Mouse (Mus musculus) T-cell, adult 2 months (primary cell): ENCODE data around the gene Acap2.
A peak's percentile ranks its signal among the peaks of the same experiment; 100 is the strongest.

ENCODE experiments used
- DNase-seq: peaks from one replicate; pipeline ENCODE4 v3.0.0; 2022; ENCODE audit warnings: low spot score

Acap2 gene

DNA sequence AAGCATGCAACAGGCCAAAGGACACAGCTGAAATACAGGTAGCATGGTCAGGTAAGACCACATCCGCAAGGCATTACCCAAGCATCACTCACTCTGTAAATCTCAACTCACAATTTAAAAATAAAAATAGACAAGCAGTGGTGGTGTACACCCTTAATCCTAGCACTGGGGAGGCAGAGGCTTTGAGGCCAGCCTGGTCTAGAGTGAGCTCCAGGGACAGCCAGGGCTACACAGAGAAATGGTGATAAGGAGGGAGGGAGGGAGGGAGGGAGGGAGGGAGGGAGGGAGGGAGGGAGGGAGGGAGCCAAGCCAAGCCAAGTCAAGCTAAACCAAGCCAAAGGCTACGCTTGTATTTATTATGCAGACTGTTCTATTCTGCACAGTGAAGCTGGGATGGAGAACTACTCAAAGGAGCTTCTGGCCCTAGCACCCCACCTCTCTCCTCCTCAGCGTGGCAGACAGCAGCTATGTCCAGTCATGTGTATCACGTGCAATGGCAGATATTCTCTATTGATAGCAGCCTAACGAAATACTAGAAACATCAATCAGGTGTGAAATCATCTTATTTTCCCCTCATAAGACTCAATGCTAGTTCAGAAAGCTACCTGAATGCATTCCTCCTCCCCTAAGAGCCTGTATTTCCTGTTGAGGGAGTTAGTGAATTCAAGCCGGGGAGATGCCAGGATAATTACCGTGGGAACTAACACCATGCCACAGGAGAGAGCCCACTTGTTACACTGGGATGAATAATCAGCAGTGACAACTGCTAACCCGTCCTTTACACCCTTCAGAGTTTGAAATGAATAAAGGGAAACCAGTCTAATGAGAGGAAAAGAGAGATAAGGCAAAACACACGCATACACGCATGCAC is 33.8 kb downstream of the Acap2 start:
- no peak for DNase-seq

DNA sequence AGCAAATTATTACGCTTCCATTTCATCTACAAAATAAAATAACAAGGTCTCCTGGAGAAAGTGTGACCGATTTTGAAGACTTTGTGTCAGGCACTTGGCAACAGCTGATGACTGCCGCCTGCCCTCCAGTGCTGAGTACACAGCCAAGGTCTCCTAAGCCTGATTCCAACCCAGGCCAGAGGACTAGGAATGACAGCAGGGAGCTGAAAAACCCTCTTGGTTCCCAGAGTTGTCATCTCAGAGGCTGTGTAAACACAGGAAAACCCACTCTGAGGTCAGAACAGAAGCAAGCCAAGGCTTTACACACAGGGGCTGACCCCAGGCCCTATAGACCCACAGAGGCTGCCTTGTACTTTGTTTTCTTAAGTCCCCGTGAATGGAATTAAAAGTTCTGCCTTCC is 35.1 kb downstream of the Acap2 start:
- DNase-seq: no peak

DNA sequence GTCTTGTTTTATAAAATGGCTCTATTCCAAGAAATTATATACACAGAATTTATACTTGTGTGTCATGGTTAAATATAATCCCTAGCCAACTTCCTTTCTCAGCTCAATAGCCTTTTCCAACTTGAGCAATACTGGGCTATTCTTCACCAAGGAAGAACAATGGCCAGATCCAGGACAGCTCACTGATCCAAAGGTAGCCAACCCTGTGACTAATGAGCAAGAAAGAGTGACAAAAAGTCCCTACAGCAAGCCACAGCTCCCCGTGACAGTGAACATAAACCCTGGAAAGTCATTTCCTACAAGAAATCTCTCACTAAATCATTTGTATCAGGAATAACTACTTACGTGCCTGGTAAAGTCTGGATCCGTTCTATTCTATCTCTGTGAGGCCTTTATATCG is 35.6 kb downstream of the Acap2 start:
- DNase-seq: no peak

DNA sequence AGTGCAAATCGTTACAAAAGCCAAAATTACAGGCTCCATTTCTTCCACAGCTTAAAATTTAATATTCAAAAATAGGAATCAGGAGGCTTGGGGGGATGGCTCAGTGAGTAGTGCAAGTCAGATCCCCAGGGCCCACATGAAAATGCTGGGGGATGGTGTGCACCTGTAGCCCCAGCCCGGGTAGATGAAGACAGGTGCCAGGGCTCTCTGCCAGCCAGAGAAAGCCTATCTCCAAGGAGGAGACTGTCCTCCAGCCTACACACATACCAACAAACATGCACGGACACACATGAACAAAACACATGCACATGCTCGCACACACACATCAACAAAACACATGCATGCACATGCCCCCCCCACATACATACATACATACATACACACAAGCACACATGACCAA is 36.9 kb downstream of the Acap2 start:
- no peak for DNase-seq

DNA sequence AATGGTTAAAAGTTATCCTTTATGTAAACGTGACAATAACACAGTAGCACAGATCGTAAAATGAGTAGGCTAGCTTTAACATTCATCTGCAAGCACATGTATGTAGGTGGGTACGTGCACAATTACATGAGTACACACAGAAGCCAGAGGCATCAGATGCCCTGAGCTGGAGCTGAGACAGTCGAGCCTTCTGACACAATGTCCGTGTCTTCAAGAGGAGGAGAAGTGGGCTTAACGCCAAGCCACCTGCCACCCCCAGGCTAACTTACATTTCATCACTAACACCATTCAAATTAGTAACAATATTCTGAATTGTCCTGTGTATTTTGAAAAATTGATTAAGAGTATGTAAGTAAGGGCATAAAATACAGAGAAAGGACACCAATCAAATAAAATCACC is 40.6 kb downstream of the Acap2 start:
- no peak for DNase-seq

DNA sequence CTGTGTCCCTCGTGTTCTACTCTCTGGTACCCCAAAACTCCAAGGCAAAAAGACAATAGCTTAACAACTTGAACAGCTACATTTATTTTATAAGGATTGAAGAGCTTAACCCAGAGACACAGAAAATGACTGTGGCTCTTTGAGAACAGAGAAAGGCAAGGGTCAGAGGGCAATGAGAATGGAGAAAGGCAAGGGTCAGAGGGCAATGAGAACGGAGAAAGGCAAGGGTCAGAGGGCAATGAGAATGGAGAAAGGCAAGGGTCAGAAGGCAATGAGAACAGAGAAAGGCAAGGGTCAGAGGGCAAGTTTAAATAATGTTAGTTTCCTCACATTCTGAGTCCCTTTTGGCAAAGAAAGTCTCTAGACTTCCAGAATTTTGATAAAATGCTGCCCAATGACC is 41.6 kb downstream of the Acap2 start:
- no peak for DNase-seq

DNA sequence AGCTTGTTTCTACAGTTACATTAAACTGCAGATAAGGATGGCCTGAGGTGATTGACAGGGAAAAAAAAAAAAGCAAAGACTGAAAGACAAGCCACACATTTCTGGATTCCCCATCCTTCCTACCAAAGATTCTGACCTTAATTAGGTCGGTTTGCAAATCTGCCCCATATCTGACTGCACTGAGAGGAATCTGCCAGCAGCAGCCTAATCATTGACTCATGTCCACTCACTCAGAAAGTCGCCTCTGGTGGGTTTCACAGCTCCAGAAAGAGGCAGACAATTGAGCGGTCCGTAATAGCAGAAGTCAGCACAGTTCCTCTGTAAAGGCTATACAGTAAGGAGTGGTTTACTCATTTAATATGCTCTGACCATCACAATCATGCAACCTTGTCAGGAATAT is 51.2 kb downstream of the Acap2 start:
- DNase-seq: no peak

DNA sequence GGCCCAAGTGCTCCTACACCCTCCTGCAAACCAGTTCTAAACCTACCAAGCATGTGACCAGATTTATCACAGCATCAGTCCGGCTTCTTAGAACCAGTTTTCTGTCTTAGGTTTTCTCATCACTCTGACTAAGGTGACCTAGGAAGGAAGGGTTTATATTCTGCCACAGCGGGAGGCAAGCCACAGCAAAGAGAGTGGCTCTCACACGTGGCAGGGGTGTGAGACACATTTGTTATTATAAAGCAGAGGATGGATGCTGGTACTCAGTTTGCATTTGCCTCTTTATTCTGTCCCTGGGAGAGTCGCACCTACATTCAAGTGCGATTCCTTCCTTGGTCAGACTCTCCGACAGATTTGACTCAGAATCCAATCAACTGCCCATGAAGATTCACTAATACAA is 52.2 kb downstream of the Acap2 start:
- DNase-seq: no peak

DNA sequence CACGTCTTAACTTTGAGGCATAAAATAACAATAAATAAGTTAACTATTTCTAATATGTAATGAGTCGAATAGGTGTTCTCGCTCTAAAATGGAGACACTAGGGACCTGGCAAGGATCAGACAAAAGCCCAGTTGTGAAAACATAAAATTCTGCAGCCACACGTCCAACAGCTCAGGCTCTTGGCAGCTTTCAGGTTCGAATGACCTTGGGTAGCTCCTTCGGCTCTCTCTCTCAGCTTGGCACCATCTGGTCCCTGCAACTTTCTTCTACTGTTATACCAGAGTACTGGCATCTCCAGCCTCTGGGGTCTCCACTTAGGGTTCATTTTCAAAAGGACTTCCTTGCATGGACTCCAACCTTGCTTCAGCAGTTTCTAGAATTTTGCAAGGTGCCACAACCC is 53.3 kb downstream of the Acap2 start:
- DNase-seq: no peak

DNA sequence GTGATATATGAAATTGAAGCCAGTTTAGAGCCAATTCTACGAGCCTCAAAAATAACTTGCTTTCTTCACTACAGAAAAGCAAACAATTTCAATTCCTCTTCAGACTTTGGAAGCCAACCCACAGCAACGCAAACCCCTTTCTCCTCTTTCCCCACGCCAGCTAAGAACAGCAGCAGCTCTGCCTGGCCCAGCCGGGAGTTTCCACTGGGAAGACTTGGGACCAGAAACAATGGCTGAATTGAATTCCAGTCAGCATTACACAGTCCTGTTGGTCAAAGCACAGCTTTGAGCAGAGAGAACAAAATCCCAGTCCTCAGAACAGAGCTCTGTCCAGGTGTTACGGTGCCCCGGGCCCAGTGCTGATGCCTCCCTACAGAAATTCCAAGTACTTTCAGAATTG is 59.1 kb downstream of the Acap2 start:
- DNase-seq: no peak

DNA sequence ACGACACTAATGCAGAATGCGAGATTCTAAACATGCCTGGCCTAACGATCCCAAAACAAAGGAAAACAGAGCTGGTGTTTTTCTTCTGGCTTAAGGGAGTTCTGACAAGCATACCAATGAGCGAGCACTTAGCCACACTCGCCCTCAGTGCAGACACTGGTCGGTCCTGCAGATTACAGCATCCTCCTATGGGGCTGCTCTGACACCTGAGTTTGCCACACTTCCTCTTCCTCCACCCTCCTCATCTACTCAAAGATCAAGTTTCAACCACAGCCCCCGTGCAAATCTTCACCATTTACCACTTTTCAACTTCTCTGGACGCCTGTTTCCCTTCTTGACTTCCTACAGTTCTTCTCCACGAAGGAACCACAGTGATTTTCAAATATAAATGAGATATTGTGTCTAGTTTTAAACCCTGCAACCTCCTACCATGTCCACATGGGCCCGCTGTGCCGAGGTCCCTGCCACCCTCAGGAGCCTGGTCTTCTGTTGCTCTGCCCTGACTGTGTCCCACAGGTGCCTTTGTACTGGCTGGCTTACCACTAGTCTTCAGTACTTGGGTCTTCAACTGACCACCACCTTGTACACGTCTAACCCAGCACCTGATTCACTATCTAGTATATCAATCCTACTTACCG is 64.3 kb downstream of the Acap2 start:
- no peak for DNase-seq

DNA sequence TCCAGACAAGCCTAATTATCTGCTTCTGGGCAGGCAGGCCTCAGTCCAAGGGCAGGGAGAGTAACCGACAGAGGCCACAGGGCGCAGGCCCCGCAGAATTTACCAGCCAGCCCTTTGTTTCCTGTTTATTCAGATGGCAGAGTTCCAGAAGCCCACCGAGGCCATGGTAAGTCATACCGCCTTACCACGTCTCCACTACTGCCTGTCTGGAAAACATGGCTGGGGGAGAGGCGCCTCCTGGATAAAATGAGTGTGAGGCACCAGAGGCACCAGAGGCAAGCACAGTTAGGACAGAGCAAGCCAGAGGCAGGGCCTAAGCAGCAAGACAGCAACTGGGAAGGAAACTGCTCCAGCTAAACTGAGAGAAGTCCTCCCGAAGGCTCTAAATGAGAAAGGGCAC is 65.5 kb downstream of the Acap2 start:
- DNase-seq: no peak

DNA sequence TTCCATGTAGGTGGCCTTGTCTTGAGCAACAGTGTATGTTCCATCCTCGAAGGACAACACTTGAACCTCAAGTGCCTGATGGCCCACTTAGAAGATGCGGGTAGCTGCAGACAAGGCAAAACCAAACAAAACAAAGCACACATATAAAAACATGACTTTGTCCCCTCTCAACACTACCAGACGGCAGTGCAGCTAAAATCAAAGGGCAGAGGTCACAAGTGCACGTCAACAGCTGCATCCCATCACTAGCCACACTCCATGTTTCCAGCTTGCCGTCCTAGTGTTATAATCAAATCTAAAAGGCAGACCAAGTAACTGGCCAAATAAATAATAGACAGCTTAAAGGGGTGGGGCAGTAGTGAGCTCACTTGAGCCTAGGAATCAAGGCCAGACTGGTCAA is 69.5 kb downstream of the Acap2 start:
- no peak for DNase-seq

DNA sequence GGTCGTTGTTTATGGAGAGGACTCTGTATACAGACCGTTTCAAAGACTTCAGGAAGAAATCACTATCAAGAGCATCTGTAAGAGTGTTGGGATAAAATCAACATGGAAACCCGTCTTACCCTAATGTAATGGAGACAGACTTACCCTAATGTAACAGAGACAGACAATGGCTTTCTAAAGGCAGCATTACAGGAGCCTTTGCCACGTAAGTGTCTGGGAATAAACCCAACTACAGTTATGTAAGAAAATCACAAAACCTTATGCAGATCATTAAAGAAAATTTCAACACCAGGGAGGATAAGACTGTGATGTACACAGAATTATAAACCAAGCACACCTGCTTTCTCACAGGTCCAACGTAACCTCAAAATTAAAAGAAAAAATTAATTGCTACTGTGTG is 72.9 kb downstream of the Acap2 start:
- DNase-seq: no peak

DNA sequence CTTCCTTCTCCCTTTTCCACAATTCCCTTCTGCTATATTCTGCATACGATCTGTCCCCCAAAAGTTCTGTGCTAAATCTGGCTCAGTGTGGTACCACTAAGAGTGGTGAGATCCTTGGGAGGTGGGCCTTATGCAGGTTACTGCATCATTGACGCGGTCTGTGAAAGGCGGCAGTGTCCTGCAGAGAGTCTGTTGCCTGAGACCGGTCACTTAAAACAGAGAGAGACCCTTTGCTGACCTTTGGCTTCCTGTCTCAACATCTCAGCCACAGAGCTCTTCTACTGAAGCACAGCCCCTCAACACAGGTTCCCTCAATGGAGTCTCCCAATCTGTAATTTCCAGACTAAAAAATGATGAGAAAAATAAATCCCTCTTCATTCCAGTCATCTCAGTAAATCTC is 76.1 kb downstream of the Acap2 start:
- no peak for DNase-seq

DNA sequence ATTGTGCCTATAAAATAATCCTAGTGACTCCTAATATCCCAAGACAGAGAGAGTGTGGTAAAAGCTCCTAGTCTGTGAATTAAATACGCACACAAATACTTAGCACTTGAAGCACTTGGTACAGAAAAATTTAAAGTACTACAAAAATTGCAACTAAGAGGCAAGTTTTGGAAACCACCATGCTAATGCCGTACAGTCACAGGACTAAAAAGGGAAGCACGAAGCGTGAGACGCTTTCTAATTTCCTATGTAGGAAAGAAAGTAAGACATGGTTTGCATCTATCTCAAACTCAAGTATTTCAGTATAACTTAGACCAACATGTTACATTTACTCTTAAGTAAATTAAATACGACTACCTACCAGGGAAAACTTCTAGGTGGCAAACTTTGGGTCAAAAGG is 79.4 kb downstream of the Acap2 start:
- DNase-seq: no peak

DNA sequence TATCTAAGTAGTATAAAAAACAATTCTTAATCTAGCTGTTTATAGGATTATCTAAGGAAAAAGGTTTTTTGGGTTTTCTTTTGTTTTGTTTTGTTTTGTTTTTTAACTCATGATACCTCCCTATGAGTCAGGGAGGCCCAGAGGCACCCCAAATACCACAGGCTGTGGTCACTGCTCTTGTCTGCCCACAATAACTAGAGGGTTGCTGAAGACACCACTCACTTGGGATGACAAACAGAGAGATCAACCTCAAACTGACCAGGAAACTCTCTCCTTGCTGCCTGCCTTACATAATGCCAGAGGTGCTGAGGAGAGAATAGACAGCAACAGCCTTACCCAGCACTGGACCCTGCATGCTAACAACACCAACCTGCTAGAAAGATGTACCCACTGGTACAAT is 87.4 kb downstream of the Acap2 start:
- DNase-seq: no peak

DNA sequence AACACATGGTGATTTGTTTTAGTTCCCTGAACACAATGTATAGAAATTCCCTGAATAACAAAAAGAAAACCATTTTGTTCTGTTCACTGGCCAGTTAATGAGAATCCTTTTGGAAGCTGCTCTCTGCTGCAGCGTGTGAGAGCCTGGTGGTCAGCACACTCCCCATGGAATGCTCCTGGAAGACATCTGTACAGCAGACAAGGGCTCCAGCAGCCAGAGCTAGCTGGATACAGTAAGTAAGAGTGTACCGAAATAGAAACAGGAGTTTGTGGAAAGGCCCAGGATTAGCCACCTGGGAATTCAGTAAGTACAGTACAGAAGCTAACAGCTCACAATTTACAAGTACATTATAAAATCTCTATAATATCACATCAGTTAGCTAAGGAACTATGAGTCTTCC is 99.7 kb downstream of the Acap2 start:
- DNase-seq: no peak

DNA sequence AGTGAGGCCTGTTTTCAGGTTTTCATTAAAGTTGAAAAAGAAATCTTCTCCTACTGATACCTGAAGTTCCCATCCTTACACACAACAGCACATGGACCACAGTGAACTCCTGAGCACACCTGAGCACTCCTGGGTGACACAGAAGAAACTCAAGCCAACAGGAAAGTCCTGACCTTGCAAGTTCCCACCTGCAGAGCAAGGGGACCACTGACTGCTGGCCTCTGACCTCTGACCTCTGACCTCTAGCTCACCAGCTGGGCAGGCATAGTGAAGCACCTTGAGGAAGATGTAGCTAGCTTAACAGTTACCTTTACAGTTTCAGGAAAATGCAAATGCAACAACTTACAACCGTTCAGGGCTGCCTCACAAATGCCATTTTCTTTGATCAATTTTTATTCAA is 101.1 kb downstream of the Acap2 start:
- DNase-seq: no peak

DNA sequence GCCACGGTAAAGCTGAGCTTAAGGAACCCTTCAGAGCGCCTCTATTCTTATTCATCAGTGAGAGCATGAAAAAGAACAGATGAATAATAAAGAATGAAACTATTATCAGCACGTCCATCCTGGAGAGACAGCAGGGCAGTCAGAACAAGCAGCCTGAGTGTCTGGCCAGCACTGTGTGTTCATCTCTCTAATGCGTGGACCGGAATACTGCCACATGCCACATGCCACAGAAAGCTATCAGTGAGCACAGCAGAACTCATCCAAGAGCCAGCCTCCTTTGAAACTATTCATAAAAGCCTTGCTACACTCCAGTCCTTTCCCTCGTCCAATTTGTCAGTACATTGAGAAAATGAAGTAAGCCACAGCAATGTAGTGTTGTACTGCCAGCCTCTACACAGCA is 107.0 kb downstream of the Acap2 start:
- DNase-seq: no peak

DNA sequence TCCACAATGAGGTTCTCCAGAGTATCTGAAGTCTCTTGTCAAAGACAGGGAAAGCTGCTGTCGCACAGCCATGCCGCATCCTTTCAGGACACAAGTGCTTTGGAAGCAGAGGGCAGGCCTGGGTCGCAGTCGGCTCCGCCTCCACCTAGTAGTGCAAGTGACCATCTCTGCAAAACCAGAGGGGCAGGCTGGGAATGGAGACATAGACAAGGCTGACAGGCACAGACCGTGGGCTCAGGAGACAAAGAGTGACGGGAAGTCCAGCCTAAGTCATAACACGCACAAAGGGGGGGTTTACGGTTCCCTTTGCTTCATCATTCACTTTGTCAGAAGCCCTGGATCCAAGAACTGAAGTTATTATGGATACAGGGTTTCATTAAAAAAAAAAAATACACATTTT is 107.9 kb downstream of the Acap2 start:
- no peak for DNase-seq

DNA sequence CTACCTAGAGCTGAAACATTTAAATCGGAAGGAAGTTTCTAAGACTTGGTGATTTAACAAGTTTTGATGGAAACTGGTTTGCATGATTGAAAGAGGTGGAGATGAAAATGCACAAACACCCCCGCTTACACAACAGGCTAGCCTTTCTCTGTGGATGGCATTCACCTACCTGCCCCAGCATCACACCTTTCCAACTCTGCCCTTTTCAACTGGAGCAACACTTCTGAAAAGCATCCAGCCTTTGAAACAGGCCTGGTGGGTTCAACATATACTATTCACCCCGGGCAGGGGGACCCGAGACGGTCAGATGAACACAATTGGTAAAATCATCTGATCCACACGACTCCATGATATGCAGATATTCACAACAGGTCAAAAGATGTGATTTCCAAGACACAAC is 119.2 kb downstream of the Acap2 start:
- no peak for DNase-seq

DNA sequence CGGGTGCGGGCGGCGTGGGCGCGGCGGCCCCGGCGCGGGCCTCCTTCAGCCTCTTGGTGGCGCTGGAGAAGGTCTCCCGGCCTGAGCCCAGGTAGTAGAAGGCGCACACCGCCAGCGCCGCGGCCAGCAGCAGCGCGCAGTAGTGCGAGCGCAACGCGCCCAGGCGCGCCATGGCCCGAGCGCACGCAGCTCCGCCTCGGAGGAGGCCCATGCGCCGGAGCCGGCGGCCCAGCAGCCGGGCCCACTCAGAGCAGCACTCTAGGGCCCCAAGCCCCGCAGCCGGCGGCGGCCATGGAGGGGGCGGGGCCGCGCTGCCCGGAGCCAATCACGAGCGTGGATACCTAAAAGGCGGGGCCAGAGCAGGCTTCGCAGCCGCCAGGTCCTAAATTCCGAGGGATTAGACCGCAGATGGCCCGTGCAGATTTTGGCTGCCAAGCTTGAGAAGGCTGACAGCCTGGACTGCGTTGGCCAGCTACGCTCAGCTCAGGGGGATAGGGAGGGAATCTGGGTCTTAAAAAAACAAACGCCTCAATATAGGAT is 119.8 kb downstream of the Acap2 start, which contains the start of gene Xxylt1:
Gene Xxylt1, minus strand, starts transcription at position 308 of the 540 bp plus-strand sequence.
- DNase-seq: peak; percentile 93
